Mouse (Mus musculus) frontal cortex, postnatal 25 days (tissue): ENCODE data around the gene Cdiptos.

Experiments
- DNase-seq, 2 experiments: peaks; one replicate each; pipeline ENCODE4 v3.0.0; 2022; ENCODE audit warnings: low spot score in 2 of 2

Gene Cdiptos

GRCm38 (mm10) chr7:126976878-126977459 is 1.1 kb upstream of the Cdiptos start:
- no peak for DNase-seq

GRCm38 (mm10) chr7:126975893-126975949 is 177 bp downstream of the Cdiptos start, which contains the start of gene Cdipt:
Cdipt (plus strand) TSS chr7:126975914.
- DNase-seq = no peak

- no peak for DNase-seq
Measured at GRCm38 (mm10) chr7:126975493-126975892, 405 bp downstream of the Cdiptos start.

GRCm38 (mm10) chr7:126967361-126967760 is 8.5 kb downstream of the Cdiptos start:
- DNase-seq = no peak

- DNase-seq = no peak
Measured at GRCm38 (mm10) chr7:126965568-126965967, 10.3 kb downstream of the Cdiptos start.

- DNase-seq = no peak
Measured at GRCm38 (mm10) chr7:126963548-126964286, 12.2 kb downstream of the Cdiptos start.

GRCm38 (mm10) chr7:126961965-126962364 is 13.9 kb downstream of the Cdiptos start:
- no peak for DNase-seq

GRCm38 (mm10) chr7:126961095-126961494 is 14.8 kb downstream of the Cdiptos start:
- DNase-seq = no peak

GRCm38 (mm10) chr7:126959780-126960179 is 16.1 kb downstream of the Cdiptos start:
- no peak for DNase-seq

- no peak for DNase-seq
Measured at GRCm38 (mm10) chr7:126955125-126955524, 20.8 kb downstream of the Cdiptos start.

- DNase-seq = no peak
Measured at GRCm38 (mm10) chr7:126952646-126953045, 23.3 kb downstream of the Cdiptos start.

GRCm38 (mm10) chr7:126951741-126952140 is 24.2 kb downstream of the Cdiptos start:
- DNase-seq = no peak

- no peak for DNase-seq
Measured at GRCm38 (mm10) chr7:126950647-126951615, 25.0 kb downstream of the Cdiptos start.

- DNase-seq = peak; percentile 70 to 72
Measured at GRCm38 (mm10) chr7:126949793-126950646, 25.9 kb downstream of the Cdiptos start, which contains the start of gene Sez6l2. Sez6l2 (plus strand) TSS chr7:126950563.

- peak; percentile 46 to 48 for DNase-seq
Measured at GRCm38 (mm10) chr7:126949403-126949792, 26.5 kb downstream of the Cdiptos start, which contains the start of gene Asphd1. Asphd1 (minus strand) TSS chr7:126949582.

- no peak for DNase-seq
Measured at GRCm38 (mm10) chr7:126948626-126949025, 27.3 kb downstream of the Cdiptos start.

GRCm38 (mm10) chr7:126946530-126946929 is 29.4 kb downstream of the Cdiptos start:
- no peak for DNase-seq

GRCm38 (mm10) chr7:126941801-126942200 is 34.1 kb downstream of the Cdiptos start:
- no peak for DNase-seq

- no peak for DNase-seq
Measured at GRCm38 (mm10) chr7:126941171-126941570, 34.7 kb downstream of the Cdiptos start.

GRCm38 (mm10) chr7:126932652-126933051 is 43.2 kb downstream of the Cdiptos start:
- DNase-seq = no peak

- no peak for DNase-seq
Measured at GRCm38 (mm10) chr7:126929046-126929445, 46.9 kb downstream of the Cdiptos start.
